Mouse (Mus musculus) retina, adult 2 months (tissue): ENCODE measurements at regions not wholly inside any gene's neighbourhood (a gene's known extent, or its start where the extent isn't known, plus 50 kb on each side); places are given as distances from the start of the nearest gene placed in this dataset.

Experiments used
- DNase-seq: peaks from one replicate; pipeline ENCODE4 v3.0.0-alpha.2; 2012; ENCODE audit warnings: low read depth, low spot score

GRCm38 (mm10) chr11:65495034-65495433 is 225.2 kb upstream of the Myocd start:
- DNase-seq: no peak

GRCm38 (mm10) chr11:65490426-65490825 is 220.6 kb upstream of the Myocd start:
- no peak for DNase-seq

GRCm38 (mm10) chr11:65475821-65476540 is 206.2 kb upstream of the Myocd start:
- DNase-seq: no peak

DNA sequence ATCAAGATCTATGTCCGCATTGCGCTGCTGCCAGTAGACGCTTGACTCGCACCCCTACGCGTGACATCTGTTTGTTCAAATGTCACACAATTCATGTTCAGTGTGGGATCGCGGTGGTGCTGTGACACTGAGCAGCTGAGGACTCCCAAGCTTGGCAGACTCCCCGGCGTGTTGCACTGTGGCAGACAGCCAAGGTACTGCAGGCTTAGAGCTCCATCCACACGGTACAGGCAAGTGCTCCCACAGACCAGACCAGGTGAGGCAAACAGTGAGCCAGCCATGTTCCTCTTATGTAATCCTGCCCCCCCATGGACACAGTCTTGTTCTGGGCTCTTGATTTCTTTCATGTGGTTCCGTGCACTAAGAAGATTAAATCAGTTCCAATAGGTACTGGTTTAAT is 205.5 kb upstream of the Myocd start:
- no peak for DNase-seq

DNA sequence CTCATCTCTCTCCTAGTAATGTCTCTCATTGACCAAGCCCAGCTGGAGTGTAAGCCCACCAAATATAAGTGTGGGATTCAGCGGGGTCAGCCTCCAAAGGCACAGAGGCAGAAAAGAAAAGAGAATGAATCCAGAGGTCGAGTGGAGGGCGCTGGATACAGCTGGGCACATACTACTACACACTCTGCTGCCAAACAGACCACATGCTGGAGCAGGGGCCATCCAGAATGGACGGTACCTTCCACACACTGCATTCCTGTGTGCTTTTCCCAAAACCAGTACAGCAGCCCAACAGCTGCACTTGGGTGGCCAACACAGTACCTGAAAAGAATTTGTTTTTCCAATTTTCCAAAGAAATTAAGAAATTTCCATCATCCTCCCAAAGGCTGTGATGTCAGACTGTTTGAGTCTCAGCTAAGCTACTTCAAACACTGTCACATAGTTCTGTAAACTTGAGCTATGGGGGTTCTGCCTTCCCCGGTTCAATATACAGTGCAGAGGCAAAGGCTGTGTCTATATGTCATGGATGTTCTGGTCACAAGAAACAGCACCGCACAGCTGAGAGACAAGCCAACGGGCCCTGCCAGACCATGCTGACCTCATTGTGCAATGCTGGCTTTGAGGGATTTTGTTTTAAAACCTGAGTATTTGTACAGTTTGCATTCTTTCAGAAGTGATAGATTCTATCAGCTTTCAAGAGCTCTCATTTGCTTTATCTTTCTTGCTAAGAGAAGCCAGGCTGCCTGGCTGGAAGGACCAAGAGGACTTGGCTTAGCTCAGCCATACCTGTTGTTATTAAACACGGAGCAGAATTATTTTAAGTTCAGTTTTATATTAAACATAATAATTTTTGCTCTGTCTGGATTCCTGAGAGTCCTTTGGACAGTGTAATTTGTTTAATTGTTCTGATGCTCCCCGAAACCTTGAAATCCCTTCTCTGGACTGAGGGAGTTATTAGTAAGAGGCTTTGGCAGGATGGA is 200.3 kb upstream of the Myocd start:
- DNase-seq: no peak

DNA sequence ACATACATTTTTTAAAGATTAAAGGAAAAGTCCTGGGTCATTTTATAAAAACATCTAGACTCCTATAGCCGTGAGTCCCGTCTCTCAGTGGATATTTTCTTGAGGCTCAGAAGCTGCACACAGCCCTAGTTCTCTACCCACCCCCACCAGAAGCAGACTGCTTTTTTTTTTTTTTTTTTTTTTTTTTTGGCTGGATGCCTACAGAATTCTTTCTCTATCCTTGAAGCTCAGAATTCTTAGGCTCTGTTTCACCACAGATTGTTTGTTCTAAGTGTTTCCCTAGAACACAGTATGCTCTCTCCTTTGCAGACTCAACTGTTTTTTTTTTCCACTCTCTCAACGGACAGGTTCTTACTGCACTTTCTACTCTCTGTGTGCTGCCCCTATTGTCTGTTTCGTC is 191.3 kb upstream of the Myocd start:
- DNase-seq: no peak

DNA sequence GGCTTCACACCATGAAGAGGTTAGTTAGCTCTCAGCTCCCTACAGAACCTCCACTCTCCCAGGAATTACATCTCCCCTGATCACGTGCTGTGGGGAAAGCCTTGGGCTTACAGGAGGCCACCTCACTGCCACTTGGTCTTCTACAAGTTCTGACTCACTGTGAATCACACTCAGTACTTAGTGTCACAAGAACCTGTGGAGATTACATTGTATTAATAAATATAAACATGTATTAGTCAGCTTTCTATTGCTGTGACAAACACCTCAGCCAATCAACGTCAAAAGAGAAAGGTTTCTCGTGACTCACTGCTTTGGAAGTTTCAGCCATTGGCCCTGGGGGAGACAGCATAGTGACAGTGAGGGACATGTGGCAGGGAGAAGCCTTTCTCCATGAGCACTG is 178.6 kb upstream of the Myocd start:
- DNase-seq: no peak

GRCm38 (mm10) chr11:65443466-65444024 is 173.8 kb upstream of the Myocd start:
- no peak for DNase-seq

- DNase-seq: no peak
Observed at GRCm38 (mm10) chr11:65435699-65436161, 165.9 kb upstream of the Myocd start.

DNA sequence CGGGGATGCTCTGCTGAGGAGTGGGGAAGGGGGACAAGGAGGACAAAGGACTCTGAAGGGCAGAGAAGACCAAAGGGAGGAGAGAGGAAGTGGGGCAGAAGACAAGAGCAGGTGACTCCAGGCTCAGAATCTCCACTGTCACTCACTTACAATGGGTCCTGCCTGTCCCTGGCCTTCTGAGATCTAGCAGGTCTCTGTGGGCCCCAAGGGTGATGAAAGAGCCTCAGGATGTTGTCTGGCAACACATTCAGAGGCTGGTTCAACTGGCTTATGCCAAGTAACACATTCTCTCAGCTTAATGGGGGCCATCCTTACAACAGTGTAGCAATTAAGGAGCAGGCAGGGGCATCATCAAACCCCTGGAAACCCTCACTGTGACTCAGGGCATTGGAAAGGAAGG is 152.1 kb upstream of the Myocd start:
- DNase-seq: no peak

GRCm38 (mm10) chr11:65408621-65409020 is 138.8 kb upstream of the Myocd start:
- no peak for DNase-seq

- no peak for DNase-seq
Observed at GRCm38 (mm10) chr11:65402460-65403154, 132.8 kb upstream of the Myocd start.

- DNase-seq: no peak
Observed at GRCm38 (mm10) chr11:65389238-65389637, 119.4 kb upstream of the Myocd start.

- DNase-seq: no peak
Observed at GRCm38 (mm10) chr11:65386291-65387061, 116.7 kb upstream of the Myocd start.

- DNase-seq: no peak
Observed at GRCm38 (mm10) chr11:65375361-65375760, 105.6 kb upstream of the Myocd start.

DNA sequence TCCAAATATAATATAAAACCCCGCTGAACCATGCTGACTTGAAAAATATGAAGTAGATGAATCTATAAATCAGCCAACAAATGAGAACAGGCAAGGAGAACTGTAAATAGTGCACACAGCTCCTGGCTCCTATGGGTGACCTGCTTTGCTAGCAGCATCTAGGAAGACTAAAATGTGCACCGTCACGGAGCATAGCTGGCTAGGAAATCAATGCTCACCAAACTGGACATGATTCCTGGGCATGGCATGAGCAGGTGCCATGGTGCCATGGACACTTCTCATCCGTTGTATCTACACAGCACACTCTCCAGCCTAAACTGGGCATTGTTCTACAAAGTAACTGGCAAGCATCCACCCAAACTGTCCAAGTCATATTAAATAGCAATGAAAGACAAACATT is 103.3 kb upstream of the Myocd start:
- no peak for DNase-seq

DNA sequence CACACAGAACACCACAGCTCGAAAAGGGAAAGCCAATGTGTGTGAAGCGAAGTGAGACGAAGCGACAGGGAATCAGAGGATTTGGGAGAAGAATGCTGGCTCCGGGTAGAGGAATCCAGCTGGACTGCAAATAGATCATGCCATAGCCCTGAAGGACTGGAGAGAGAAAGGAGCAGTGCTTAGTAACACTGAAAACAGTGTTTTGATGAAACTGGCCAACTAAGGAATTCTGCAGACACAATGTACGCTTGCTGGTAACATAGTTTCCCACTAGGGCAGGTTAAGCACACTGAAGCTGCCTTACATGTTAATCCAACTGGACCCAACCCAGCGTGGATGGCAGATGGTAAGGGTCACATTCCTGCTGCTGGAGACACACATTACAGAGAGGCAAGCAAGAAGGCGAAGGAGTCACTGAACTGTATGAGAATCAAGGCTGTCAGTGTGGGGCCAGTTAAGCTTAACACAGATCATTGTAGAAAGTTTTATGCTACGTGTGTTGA is 102.6 kb upstream of the Myocd start:
- DNase-seq: no peak

- DNase-seq: no peak
Observed at GRCm38 (mm10) chr11:65367825-65368224, 98.0 kb upstream of the Myocd start.

- no peak for DNase-seq
Observed at GRCm38 (mm10) chr11:65366677-65367370, 97.0 kb upstream of the Myocd start.
